Mouse (Mus musculus) liver, adult 2 months (tissue): ENCODE results near the gene Polr2b.

Experiments used
- CTCF ChIP-seq: fragments of 200-500 bp; IDR thresholded peaks from 2 replicates; pipeline ENCODE4 v1.5.1; 2011; ENCODE audit warnings: low read depth, low read length, control low read depth
- POLR2A ChIP-seq: fragments of 200-500 bp; IDR thresholded peaks from 2 replicates; pipeline ENCODE4 v1.6.1; 2011; ENCODE audit warnings: low read length, control low read depth; ENCODE audit not compliant: insufficient read depth; ENCODE audit errors: extremely low read depth

GRCm38 (mm10) chr5:77390272-77390671 is 80.3 kb downstream of the Polr2b start:
- TF ChIP-seq CTCF (no peak), POLR2A (no peak)
